Mouse (Mus musculus) erythroid progenitor cell, adult 5-6 weeks (primary cell): Measurements from ENCODE around the gene Unc13a. TPM values are rescaled to one million over a fixed set of nuclear protein-coding genes. Genes with fewer than 3 reads are reported as not detected.
"Not testable (repeated sequence)": the region's sequence is repeated elsewhere in the genome, so short reads cannot be mapped to it uniquely, and the experiment has no call there.

Experiments used
- ATAC-seq: replicated peaks from 2 replicates; pipeline ENCODE4 v1.8.0; 2016; ENCODE audit warnings: moderate number of reproducible peaks, mild to moderate bottlenecking, moderate TSS enrichment, inconsistent platforms; ENCODE audit not compliant: poor library complexity, low FRiP score, severe bottlenecking
- total RNA-seq, 2 experiments: library from RNA; stranded (forward) in 1 of 2; stranded (reverse) in 1 of 2; fragments of 150-400 nt in 1 of 2; fragments of 186-747, 209-891 nt in 1 of 2; gene quantifications; 2 replicates each; pipeline versions ENCODE4 v1.2.3 to v1.2.4; 2015 to 2017; ENCODE audit warnings: low replicate concordance in 2 of 2

Unc13a gene
- total RNA-seq (2015; ENCODE audit: low replicate concordance): not detected in 2 replicates
- not detected in 2 replicates for total RNA-seq (2017; ENCODE audit: low replicate concordance)

GRCm38 (mm10) chr8:71671549-71671965 is at the start of gene Unc13a:
TSS of gene Unc13a (minus strand) at chr8:71671757.
- ATAC-seq: peak; percentile 83

- ATAC-seq: no peak
Measured at GRCm38 (mm10) chr8:71719928-71720457, 48.4 kb upstream of the Unc13a start.

- peak; percentile 83 for ATAC-seq
Measured at GRCm38 (mm10) chr8:71719218-71719617, 47.7 kb upstream of the Unc13a start.

- peak; percentile 37; the same call in 1 of the 2 replicates for ATAC-seq
Measured at GRCm38 (mm10) chr8:71718252-71718651, 46.7 kb upstream of the Unc13a start.

GRCm38 (mm10) chr8:71717096-71717495 is 45.5 kb upstream of the Unc13a start:
- ATAC-seq: no peak

GRCm38 (mm10) chr8:71716561-71717053 is 45.0 kb upstream of the Unc13a start:
- no peak for ATAC-seq

- no peak for ATAC-seq
Measured at GRCm38 (mm10) chr8:71715531-71715930, 44.0 kb upstream of the Unc13a start.

GRCm38 (mm10) chr8:71711574-71711973 is 40.0 kb upstream of the Unc13a start:
- no peak for ATAC-seq

GRCm38 (mm10) chr8:71709800-71710446 is 38.4 kb upstream of the Unc13a start:
- ATAC-seq: peak; percentile 58

GRCm38 (mm10) chr8:71709134-71709799 is 37.7 kb upstream of the Unc13a start:
- peak; percentile 8; the same call in 1 of the 2 replicates for ATAC-seq

GRCm38 (mm10) chr8:71707874-71708273 is 36.3 kb upstream of the Unc13a start:
- ATAC-seq: peak; percentile 67

- not testable (repeated sequence) for ATAC-seq
Measured at GRCm38 (mm10) chr8:71703400-71703799, 31.8 kb upstream of the Unc13a start.

GRCm38 (mm10) chr8:71702923-71703322 is 31.4 kb upstream of the Unc13a start:
- peak; percentile 95 for ATAC-seq

- peak; percentile 72 for ATAC-seq
Measured at GRCm38 (mm10) chr8:71702087-71702432, 30.5 kb upstream of the Unc13a start.

- ATAC-seq: no peak; the same call in none of the 2 replicates
Measured at GRCm38 (mm10) chr8:71701414-71702086, 30.0 kb upstream of the Unc13a start, which contains the start of gene B3gnt3. TSS of gene B3gnt3 (minus strand) at chr8:71701789.

GRCm38 (mm10) chr8:71700493-71701269 is 29.1 kb upstream of the Unc13a start:
- ATAC-seq: no peak

GRCm38 (mm10) chr8:71695456-71695855 is 23.9 kb upstream of the Unc13a start:
- ATAC-seq: not testable (repeated sequence)

- ATAC-seq: no peak
Measured at GRCm38 (mm10) chr8:71693166-71694041, 21.8 kb upstream of the Unc13a start.
